Mouse (Mus musculus) lung, embryonic 16.5 days (tissue): ENCODE data around the gene Meis1. TPM values are rescaled to one million over a fixed set of nuclear protein-coding genes. Genes with fewer than 3 reads are reported as not detected.
A peak's percentile ranks its signal among the peaks of the same experiment; 100 is the strongest.

Experiments
- ATAC-seq: fragments of 200-750 bp; cut with Nextera tagmentation; 2 replicates; pipeline ENCODE4 v1.8.0; 2017; ENCODE audit warnings: low read depth, mild to moderate bottlenecking, moderate library complexity
- H3K27ac ChIP-seq: fragments of 300-500 bp; sonication (generic); 2 replicates; pipeline ENCODE4 v1.5.1; 2014; ENCODE audit warnings: mild to moderate bottlenecking, control low read depth, low read length
- H3K27me3 ChIP-seq: fragments of 300-500 bp; sonication (generic); 2 replicates; pipeline ENCODE4 v1.6.1; 2014; ENCODE audit warnings: low read depth, low read length, mixed read lengths; ENCODE audit not compliant: control insufficient read depth, insufficient read depth
- H3K36me3 ChIP-seq: fragments of 300-500 bp; sonication (generic); 2 replicates; pipeline ENCODE4 v1.6.1; 2014; ENCODE audit warnings: low read length; ENCODE audit not compliant: control insufficient read depth, insufficient read depth
- H3K4me1 ChIP-seq: fragments of 300-500 bp; sonication (generic); replicated peaks from 2 replicates; pipeline ENCODE4 v1.6.1; 2014; ENCODE audit warnings: low read length, mixed read lengths; ENCODE audit not compliant: control insufficient read depth, insufficient read depth
- H3K4me2 ChIP-seq: fragments of 300-500 bp; sonication (generic); 2 replicates; pipeline ENCODE4 v1.6.1; 2014; ENCODE audit warnings: low read depth, low read length, control low read depth
- H3K4me3 ChIP-seq: fragments of 300-500 bp; sonication (generic); 2 replicates; pipeline ENCODE4 v1.5.1; 2014; ENCODE audit warnings: mild to moderate bottlenecking, low read length, control low read depth
- H3K9ac ChIP-seq: fragments of 300-500 bp; sonication (generic); 2 replicates; pipeline ENCODE4 v1.6.1; 2014; ENCODE audit warnings: low read length, control low read depth
- H3K9me3 ChIP-seq: fragments of 300-500 bp; sonication (generic); 2 replicates; pipeline ENCODE4 v1.6.1; 2016; ENCODE audit warnings: low read length; ENCODE audit not compliant: control insufficient read depth
- WGBS: fragments of 180-500 bp; shearing (Covaris S2); extraction: QIAGEN DNeasy Blood & Tissue Kit; methylation state at CpG from one replicate; pipeline ENCODE4 v1.1.7; 2014; 5-methylcytosine and 5-hydroxymethylcytosine counted together
- polyA plus RNA-seq: library from polyadenylated mRNA; unstranded; fragments of >200 nt; fragmentation: Nextera tagmentation; extraction: Ambion mirVana; gene quantifications from 2 replicates; pipeline ENCODE4 v1.2.1, GENCODE M21; 2015

The Meis1 gene
- polyA plus RNA-seq: 94.4 and 99.9 TPM in 2 replicates

- peaks cover 2% of the 10 kb centered on the region; the same call in 1 of the 2 replicates for H3K36me3 ChIP-seq
- H3K4me3 ChIP-seq: peak within 1 kb of the TSS; percentile 75
- H3K9ac ChIP-seq: peak within 1 kb of the TSS; percentile 93
- H3K27ac ChIP-seq: peak within 1 kb of the TSS; percentile 99
- H3K4me2 ChIP-seq: peak within 1 kb of the TSS; percentile 67
- no peaks in the 10 kb centered on the region for H3K9me3 ChIP-seq
- WGBS: under 1% methylated on average over 29 of the region's 29 CpGs
- H3K27me3 ChIP-seq: peaks cover 2% of the 10 kb centered on the region; the same call in 1 of the 2 replicates
- peaks cover 18% of the 10 kb centered on the region for H3K4me1 ChIP-seq
- ATAC-seq: peak; percentile 94
Observed at GRCm38 (mm10) chr11:19018489-19019203, at the start of gene Meis1. Gene Meis1, minus strand, starts transcription at chr11:19018985.

- H3K4me1 ChIP-seq: no peaks in the 10 kb centered on the region
- no peak overlapping the region for H3K9ac ChIP-seq
- no peak overlapping the region for H3K4me2 ChIP-seq
- no peak overlapping the region for H3K4me3 ChIP-seq
- H3K36me3 ChIP-seq: no peaks in the 10 kb centered on the region
- no peak overlapping the region for H3K27ac ChIP-seq
- no peaks in the 10 kb centered on the region for H3K27me3 ChIP-seq
- 67% methylated on average over 5 of the region's 5 CpGs for WGBS
- ATAC-seq: no peak
- H3K9me3 ChIP-seq: no peaks in the 10 kb centered on the region
Observed at GRCm38 (mm10) chr11:19067334-19067733, 48.5 kb upstream of the Meis1 start.

GRCm38 (mm10) chr11:19049276-19049675, 30.5 kb upstream of the Meis1 start:
- WGBS: 44% methylated on average over 7 of the region's 7 CpGs
- Histone ChIP-seq H3K27ac (no peak overlapping the region), H3K9me3 (no peaks in the 10 kb centered on the region), H3K4me3 (no peak overlapping the region), H3K4me1 (no peaks in the 10 kb centered on the region), H3K27me3 (no peaks in the 10 kb centered on the region), H3K4me2 (no peak overlapping the region), H3K36me3 (no peaks in the 10 kb centered on the region), H3K9ac (no peak overlapping the region)
- no peak for ATAC-seq

- no peak overlapping the region for H3K9ac ChIP-seq
- no peaks in the 10 kb centered on the region for H3K27me3 ChIP-seq
- ATAC-seq: no peak
- H3K4me2 ChIP-seq: no peak overlapping the region
- WGBS: 84% methylated on average over 10 of the region's 10 CpGs
- H3K27ac ChIP-seq: no peak overlapping the region
- no peak overlapping the region for H3K4me3 ChIP-seq
- H3K9me3 ChIP-seq: no peaks in the 10 kb centered on the region
- no peaks in the 10 kb centered on the region for H3K36me3 ChIP-seq
- H3K4me1 ChIP-seq: no peaks in the 10 kb centered on the region
Observed at GRCm38 (mm10) chr11:19036595-19037166, 17.9 kb upstream of the Meis1 start.

- peak overlapping the region; percentile 97 for H3K4me2 ChIP-seq
- H3K36me3 ChIP-seq: no peaks in the 10 kb centered on the region
- peak overlapping the region; percentile 82 for H3K9ac ChIP-seq
- peaks cover 11% of the 10 kb centered on the region for H3K4me1 ChIP-seq
- peak overlapping the region; percentile 60 for H3K4me3 ChIP-seq
- WGBS: under 1% methylated on average over 58 of the region's 58 CpGs
- no peaks in the 10 kb centered on the region for H3K9me3 ChIP-seq
- H3K27ac ChIP-seq: peak overlapping the region; percentile 66
- peak; percentile 95 for ATAC-seq
- peaks cover 4% of the 10 kb centered on the region for H3K27me3 ChIP-seq
Observed at GRCm38 (mm10) chr11:19026581-19027561, 8.1 kb upstream of the Meis1 start.

GRCm38 (mm10) chr11:19025976-19026520, 7.3 kb upstream of the Meis1 start:
- ATAC-seq: no peak
- peak overlapping the region; percentile 82 for H3K9ac ChIP-seq
- H3K9me3 ChIP-seq: no peaks in the 10 kb centered on the region
- peaks cover 6% of the 10 kb centered on the region for H3K27me3 ChIP-seq
- H3K27ac ChIP-seq: no peak overlapping the region; the same call in 1 of the 2 replicates
- WGBS: 9% methylated on average over 11 of the region's 11 CpGs
- no peaks in the 10 kb centered on the region for H3K36me3 ChIP-seq
- H3K4me2 ChIP-seq: peak overlapping the region; percentile 97
- peak overlapping the region; percentile 60 for H3K4me3 ChIP-seq
- peaks cover 19% of the 10 kb centered on the region for H3K4me1 ChIP-seq

- no peak overlapping the region for H3K4me3 ChIP-seq
- no peaks in the 10 kb centered on the region for H3K36me3 ChIP-seq
- H3K27me3 ChIP-seq: peaks cover 6% of the 10 kb centered on the region
- no peak overlapping the region for H3K9ac ChIP-seq
- H3K27ac ChIP-seq: no peak overlapping the region
- H3K4me2 ChIP-seq: no peak overlapping the region
- peaks cover 22% of the 10 kb centered on the region for H3K4me1 ChIP-seq
- WGBS: 39% methylated on average over 8 of the region's 8 CpGs
- ATAC-seq: no peak
- no peaks in the 10 kb centered on the region for H3K9me3 ChIP-seq
Observed at GRCm38 (mm10) chr11:19024496-19025265, 5.9 kb upstream of the Meis1 start.

- 22% methylated on average over 5 of the region's 5 CpGs for WGBS
- H3K36me3 ChIP-seq: no peaks in the 10 kb centered on the region
- peaks cover 22% of the 10 kb centered on the region for H3K4me1 ChIP-seq
- H3K9ac ChIP-seq: no peak overlapping the region
- no peak overlapping the region for H3K27ac ChIP-seq
- no peaks in the 10 kb centered on the region for H3K9me3 ChIP-seq
- H3K4me3 ChIP-seq: no peak overlapping the region
- ATAC-seq: no peak
- H3K4me2 ChIP-seq: no peak overlapping the region
- peaks cover 6% of the 10 kb centered on the region for H3K27me3 ChIP-seq
Observed at GRCm38 (mm10) chr11:19023356-19023755, 4.6 kb upstream of the Meis1 start.
